Mouse (Mus musculus) embryo, embryonic 11 days (tissue): ENCODE measurements around the gene Sgms1.
A peak's percentile ranks its signal among the peaks of the same experiment; 100 is the strongest.

Source experiments
- DNase-seq: peaks from one replicate; pipeline ENCODE4 v3.0.0-alpha.2; 2015

Gene Sgms1

GRCm38 (mm10) chr19:32237685-32238084 lies 151.8 kb downstream of the Sgms1 start:
- DNase-seq: peak; percentile 36

GRCm38 (mm10) chr19:32237173-32237583 lies 152.3 kb downstream of the Sgms1 start:
- DNase-seq: no peak

DNA sequence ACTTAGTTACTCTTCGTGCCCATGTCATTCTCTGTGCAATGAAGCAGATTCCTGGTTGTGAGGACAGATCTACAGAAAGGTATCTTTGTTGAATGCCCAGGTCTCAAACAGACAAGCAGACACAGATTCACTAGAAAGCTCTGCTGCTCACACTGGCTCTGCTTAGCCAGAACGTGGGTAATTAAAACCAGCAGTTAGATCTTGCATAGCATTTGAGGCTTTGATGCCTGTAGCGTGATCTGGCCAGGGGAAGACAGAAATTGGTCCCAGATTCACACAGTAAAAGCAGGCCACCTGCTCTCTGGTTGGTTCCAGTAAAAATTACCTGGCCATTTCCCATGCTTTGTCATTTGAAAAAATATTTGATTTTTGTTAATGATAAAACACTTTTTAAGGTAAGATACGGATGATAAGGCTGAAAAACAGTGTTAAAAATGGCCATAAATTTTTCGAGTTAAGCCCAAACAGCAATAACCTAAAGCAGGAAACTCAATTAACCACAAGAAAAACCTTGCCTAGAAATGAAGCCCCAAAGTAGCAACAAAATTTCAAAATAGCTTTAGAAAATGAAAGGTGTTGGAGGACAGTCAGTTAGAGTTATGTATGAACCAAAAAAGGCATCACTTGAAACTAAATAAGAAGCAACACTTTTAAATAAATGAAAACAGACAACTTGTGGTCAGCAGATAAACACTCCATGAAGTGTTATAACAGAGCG lies 154.6 kb downstream of the Sgms1 start:
- DNase-seq: peak; percentile 64

DNA sequence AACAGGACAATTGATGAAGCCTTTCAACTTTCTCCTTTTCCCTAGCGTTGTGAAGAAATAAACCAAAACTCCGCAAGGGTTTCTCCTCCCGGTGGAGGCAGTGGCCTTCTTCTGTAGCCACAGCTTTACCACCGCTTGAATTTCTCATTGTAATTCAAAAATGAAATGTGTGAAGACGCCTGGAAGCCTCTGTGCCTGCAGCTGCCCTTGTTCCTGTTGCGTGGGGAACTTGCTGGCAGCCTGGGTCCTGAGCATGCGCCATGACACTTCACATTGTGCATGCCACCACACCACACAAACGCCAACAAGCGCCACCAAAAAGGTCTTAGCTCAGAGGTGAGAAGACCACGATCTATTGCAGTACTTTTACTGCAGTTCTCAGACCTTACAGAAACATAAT lies 158.2 kb downstream of the Sgms1 start:
- no peak for DNase-seq

- DNase-seq: no peak
Observed at GRCm38 (mm10) chr19:32230798-32231197, 158.7 kb downstream of the Sgms1 start.

- no peak for DNase-seq
Observed at GRCm38 (mm10) chr19:32230301-32230700, 159.2 kb downstream of the Sgms1 start.

DNA sequence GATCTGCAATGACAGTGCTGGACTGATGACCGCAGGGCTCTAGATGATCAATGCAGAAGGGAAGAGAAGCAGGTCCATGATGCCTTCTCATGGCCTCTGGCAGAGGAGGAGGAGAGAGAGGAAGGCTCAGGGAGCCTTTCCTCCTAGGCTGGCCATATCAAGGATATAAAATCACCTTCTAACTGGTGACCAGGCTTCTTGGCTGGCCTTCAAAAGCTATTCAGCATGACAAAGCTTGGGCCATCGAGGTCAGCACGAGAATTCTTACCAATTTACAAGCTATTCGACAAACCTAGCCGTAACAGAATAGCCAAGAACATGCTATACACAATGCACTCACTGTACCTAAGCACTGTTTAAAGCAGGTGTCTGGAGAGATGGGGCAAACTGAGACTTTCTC lies 159.7 kb downstream of the Sgms1 start:
- DNase-seq: no peak

DNA sequence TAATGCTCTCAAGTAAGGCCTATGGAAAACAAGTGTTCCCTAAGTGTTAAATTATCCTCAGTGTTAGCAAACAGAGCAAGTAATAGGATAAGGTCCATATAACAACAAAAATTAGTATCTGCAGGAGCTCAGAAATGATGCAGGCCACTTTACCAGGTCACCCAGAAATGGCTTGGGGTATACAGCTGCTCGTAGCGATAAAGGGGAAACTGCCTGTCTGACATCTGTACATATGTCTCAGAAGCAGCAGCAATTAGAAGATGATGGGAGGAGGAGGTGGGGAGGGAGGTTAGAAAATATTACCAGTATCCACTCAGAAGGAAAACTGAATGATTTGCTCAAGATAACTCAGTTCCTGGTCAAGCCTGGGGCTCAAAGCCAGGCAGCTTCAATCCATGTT lies 162.3 kb downstream of the Sgms1 start:
- DNase-seq: no peak

DNA sequence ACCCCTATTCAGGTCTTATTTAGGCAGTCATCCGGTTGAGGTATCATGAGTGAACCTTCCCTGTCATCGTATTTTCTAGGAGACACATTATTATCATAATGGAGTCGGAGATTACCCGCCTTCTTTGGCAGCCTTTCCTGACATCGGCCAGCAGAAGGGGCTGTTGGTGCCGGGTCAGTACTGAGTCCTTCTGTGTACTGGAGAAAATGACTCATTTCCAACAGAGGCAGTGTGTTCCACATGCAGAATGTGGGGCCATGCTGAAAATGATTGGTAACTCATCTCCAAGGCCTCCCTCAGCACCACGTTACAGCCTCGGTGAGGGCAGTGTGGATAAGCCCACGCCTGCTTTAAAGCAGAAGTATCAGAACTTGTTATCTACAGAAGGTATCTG lies 164.4 kb downstream of the Sgms1 start:
- DNase-seq: no peak

GRCm38 (mm10) chr19:32224318-32225096 lies 165.0 kb downstream of the Sgms1 start:
- no peak for DNase-seq

DNA sequence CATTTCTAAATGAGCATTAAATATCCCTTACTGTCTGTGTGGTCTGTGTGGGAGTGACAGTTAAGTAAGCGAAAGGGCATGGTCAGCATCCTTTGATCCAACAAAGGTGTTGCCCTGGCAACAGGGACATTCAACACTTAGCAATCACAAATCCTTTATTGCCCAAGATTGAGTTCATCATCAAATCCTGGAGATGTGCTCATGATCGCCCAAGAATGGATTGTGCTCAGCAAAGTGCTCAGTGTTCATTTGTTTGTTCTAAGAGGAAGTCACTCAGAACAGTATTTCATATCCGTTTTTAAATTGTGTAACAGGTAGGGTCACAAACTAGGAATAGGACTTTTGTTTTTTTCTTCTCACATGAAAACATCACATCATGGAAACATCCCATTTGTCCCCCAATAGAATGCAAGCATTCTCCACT lies 165.8 kb downstream of the Sgms1 start:
- no peak for DNase-seq

GRCm38 (mm10) chr19:32222083-32222482 lies 167.4 kb downstream of the Sgms1 start:
- DNase-seq: no peak

DNA sequence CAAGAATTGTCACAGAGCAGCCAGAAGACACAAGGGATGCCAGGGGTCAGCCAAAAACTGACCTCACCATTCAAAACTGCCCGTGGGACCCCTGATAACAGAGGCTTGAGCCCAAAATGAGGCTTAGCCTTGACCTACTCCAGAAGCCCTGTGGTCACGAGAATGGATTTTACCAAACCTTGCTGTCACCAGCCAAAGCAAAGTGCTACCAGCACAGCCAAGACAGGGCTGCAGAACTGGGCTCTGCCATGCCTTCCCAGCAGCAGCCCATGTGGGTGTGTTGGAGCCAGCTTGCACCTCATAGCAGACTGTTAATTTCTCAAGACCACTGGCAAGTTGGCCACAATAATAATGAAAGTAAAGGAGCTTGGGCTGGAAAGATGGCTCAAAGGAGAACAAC lies 168.5 kb downstream of the Sgms1 start:
- no peak for DNase-seq

DNA sequence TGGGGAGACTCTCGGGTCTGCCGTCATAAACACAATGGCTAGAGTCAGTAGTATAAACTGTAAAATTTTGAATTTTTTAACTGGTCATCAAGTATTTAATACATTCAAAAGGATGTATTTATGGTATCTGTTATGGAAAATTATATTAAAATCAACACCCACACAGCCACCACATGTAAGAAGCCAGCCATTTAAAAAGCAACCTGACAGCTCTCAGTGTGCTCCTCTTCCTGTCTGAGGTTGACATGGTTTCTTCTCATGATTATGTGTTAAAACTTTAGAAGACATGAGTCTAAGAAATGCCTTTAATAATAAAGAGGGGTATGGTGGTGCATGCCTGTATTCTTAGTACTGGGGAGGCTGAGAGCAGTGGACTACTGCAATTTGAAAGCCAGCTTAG lies 172.8 kb downstream of the Sgms1 start:
- DNase-seq: no peak

- DNase-seq: no peak
Observed at GRCm38 (mm10) chr19:32214905-32215806, 174.4 kb downstream of the Sgms1 start.

DNA sequence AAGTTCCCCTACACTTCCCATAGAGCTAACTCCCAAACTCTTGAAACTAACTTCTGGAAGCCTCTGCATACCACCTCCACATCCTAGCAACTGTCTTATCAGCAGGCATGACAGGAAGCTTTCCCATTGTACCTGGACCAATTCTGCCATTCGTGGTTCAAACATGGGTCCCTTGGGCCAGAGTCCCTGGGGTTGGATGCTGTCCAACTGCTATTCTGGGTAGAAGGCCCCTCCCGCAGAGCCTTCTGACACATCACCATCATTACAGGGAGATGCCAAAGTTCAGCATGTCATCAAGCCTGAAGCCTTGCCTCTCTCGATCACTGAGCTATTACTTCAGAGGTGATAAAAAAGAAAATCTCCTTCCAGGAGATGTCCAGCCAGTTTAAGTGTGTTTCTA lies 175.9 kb downstream of the Sgms1 start:
- no peak for DNase-seq

GRCm38 (mm10) chr19:32211293-32211585 lies 178.3 kb downstream of the Sgms1 start:
- no peak for DNase-seq

DNA sequence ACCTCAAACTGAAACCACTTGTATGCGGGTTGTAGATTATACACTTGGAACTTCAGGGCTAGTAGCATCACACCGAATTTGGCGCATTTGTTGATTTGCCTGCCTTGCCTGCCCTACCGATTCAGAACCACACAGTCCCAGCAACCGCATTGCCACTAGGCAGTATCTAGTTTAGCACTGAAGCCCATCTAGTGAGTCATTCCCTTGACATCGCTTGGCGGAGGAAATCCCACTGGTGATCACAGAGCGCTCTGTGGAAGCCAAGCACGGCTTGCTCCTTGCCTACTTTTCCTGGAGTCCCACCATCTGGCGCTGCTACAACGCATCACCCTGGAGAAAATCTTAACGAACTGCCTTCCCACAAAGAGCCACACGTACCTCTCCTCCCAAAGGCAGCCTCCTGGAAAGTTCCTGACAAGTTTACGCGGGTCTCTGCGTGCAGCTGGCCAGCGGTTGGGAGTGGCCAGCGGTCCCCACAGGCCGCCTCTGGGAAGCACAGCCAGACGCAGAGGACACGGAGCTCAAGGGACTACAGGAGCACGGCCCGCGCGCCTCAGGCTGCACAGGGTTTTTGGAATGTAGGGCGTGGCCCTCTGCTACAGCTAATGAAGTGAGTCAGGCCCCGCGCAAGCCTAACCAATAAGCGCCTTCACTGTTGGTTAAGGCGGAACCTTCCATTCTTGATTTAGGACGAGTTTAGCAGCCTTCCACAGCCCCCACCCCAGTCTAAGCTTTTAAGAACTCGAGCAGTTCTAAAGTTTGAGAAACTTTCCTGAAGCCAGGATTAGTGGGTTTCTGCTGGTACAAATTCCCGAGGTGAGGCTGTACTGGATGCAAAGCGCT lies 178.8 kb downstream of the Sgms1 start:
- peak; percentile 92 for DNase-seq

DNA sequence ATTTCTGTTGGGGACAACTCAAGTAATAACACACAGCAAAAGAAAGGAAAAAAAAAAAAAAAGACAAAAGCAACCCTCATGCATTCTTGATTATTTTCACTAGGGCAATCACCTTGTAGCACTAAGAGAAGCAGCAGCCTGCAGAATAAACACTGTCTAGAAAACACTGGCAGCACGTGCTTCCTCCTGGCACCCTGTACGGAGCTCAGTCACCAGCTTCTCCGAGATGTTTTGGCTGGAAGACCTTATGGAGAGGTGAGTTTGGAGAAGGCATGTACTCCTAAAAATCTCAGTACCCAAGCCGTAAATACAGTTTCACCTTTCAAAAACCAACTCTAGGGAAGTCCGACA lies 179.4 kb downstream of the Sgms1 start:
- no peak for DNase-seq

GRCm38 (mm10) chr19:32202131-32203114 lies 187.1 kb downstream of the Sgms1 start:
- no peak for DNase-seq

- DNase-seq: no peak
Observed at GRCm38 (mm10) chr19:32199861-32200574, 189.5 kb downstream of the Sgms1 start.
